Mouse (Mus musculus) testis, postnatal 14 days (tissue): Measurements from ENCODE around the gene Pik3r2.
A peak's percentile ranks its signal among the peaks of the same experiment; 100 is the strongest.

Experiments
- DNase-seq: peaks from one replicate; pipeline ENCODE4 v3.0.0; 2021; ENCODE audit warnings: low spot score

Gene Pik3r2

DNA sequence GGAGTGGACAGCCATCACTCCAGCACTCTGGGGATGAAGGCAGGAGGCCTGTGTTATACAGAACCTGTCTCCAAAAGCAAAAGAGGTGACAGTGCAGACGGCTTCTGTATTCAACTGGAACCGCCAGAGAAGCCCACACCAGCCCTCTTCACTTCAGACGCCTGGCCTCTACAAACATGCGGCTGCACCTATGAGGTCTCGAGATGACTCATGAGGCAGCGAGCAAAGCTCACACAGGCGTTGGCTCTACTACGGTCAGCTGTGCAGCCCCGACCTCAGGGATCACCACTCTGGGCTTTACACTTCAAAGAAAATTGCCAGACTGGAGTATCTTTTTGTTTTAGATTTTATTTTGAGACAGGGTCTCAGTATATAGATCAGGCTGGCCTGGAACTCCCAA is 3.6 kb downstream of the Pik3r2 start:
- no peak for DNase-seq

DNA sequence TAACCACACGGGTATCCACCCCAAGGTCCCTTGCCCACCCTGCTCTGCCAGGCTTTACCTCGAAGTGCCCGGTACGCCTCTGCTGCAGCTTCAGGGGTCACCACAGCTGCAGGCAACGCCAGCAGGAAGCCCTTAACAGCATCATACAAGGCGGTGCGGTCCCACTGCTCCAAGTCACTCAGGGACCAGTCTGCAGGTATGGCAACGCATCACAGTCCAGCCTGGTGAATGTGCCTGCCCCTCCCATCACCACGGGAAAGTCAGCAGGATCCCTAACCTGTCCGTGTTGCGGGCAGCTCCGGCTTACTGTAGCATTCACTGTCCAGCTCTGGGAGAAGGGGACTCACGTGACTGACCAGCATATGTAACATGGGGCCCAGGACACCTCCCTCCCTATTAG is 4.4 kb downstream of the Pik3r2 start:
- no peak for DNase-seq

DNA sequence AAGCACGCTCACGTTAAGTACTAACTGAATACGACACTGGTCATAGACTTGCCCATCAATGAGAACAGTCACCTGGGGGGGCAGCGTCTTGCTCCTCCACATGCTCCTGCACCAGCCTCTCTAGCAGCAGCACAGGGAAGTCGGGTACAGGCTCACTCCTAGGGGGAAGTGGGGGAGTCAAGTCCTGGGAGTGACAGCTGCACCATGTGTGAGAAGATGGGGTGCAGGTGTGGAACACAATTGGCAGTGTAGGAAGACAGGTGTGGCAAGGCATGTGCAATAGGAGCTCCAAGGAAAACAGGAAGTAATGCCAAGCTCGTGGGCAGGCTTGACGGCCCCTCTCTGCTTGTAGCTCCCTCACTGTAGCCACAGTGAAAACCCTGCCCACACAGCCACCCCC is 5.3 kb downstream of the Pik3r2 start:
- no peak for DNase-seq

DNA sequence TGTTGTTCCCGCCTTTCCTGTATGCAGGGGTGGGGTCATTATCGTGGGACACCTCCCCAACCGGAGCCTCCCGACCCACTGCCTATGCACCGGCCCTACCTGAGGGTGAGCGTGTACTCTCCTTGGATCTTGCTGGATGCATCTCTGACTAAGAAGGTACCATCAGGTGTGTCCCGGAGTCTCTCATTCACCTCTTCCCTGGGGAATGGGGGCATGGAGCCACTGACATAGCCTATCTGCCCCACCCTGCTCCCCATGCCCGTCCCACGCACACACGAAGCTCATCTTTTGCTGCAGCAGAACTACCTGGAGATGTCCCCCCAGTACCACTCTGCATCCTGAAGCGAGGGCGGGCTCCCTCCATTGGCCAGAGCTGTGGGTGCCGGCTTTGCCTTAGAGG is 5.8 kb downstream of the Pik3r2 start:
- no peak for DNase-seq

DNA sequence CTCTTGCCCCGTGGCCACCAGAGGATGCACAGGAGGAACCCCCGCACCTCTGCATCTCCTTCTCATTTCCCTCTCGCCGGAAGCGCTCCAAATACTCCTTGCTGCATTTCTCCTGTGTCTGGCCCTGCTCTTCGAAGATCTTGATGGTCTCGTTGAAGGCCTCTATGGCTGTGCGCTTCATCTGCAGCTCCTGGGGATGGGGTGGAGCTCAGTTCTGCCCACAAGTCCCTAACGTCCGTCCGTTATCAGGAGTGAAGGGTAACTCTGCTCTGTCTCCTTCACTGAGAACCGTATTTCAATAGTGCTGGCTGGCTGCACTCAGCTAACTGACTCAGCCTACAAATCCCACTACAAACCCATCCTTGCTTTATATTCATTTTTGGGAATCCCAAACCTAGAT is 6.7 kb downstream of the Pik3r2 start:
- DNase-seq = no peak

DNA sequence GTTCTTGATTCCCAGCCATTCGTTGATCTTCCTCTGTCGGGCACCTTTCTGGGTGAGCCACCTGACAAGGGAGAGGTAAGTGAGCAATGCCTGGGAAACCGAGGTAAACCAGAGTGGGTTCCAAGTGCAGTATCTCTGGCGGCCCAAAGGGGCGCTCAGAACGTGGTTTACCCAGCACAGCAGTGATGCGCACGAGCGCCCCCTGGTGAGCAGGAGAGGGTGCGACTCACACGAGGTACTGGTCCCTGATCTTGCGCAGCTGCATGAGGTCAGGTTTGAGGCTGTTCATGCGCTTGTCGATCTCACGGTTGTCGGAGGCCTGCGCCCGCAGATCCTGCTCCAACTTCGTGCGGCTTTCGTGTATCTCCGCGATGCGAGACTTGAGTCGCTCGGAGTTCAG is 7.2 kb downstream of the Pik3r2 start:
- peak; percentile 87 for DNase-seq

DNA sequence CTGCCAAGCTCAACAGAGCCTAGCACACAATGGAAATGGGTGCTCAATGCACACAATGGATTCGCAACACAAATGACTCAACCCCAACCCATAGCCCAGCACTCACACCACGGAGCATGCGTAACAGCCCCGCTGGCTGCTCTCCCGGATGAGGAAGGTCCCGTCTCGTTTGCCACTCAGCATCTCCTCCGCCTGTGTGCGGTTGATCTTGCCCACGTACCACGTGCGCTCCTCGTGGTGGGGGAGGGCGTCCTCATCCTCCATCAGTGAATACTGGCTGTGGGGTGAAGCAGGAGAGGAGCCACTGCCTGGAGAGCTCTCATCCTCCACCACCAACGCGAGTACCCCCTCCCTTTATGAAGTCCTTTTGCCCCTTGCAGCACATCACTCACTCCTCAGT is 7.6 kb downstream of the Pik3r2 start:
- no peak for DNase-seq

DNA sequence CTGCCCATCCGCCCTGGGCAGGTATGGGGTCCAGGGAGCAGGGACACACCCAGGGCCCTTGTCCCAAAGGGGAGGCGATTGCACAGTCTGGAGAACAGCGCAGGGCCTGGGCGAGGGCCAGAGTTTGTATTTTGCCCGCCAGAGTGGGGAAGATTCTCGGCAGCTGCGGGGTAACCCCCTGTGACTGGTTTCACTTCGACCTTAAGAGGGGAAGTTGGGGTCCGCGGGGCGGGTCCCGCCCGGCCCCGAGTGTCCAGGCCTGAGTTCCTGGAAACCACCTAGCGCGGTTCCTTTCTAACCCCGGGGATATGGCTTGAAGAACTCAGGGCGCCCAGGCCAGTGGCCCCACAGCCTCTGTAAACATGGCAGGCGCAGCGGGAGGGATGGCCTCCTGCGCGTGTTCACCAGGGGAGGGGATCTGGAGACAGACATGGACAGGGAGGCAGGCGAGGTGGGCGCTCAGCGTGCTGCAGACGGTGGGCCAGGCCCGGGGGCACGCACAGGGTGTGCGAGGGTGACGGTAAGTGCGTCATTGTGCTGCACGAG is 8.2 kb downstream of the Pik3r2 start:
- no peak for DNase-seq

DNA sequence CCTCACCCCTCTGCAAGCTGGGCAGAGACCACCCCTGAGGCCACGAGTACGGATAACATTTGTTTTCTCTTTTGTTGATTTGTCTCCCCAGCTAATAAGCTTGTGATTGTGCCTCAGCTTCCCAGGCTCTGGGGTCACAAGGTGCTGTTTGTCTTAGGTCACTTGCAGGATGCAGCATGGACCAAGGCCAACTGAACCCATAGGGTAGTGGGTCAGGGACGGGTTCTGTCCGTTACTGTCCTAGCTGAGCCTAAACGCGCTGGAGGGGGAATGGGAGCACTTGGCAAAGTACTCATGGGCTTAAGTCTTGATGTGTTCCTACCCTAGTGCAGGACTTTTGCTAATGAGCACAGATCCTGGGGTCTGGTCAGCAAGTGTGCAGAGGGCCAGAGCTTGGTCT is 9.0 kb downstream of the Pik3r2 start:
- DNase-seq = no peak

DNA sequence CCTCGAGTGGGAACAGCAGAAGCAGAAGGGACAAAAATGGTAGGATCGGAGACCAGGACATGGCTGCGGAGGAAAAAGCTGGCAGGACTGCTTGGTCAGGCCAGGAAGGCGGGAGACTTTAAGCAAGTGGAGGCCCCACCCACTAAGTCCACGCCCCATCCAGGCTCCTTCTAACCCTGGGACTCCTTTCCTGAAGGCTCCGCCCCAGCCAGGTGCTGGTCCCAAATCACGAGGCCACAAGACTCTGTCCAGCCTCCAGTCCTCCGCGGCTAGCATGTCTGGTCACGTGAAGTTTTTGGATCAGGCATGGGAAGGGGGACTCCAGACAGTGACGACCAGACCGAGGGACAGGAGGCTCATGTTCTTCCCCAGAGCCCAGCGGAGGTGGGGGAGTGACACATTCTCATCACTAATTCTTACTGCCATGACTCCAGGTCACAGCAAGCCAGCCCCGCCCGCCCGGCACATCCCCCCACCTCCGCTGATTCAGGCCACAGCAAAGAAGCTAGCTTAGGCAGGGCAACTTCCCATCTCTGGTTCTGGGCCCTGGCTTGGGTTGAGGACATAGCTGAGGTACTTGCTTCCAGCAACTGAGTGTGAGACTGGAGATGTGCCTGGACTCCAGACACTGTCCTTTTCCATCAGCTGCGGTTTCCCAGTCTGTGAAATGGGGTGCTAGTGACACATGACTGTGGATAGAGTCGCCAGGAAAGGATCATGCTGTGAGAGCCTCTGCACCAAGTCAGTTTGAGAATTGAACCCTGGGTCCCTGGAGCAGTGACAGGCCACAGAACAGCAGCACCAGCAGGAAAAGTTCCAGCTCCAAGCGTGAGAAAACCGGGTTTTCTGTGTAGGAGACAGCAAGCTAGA is 9.7 kb downstream of the Pik3r2 start:
- DNase-seq = peak; percentile 73

DNA sequence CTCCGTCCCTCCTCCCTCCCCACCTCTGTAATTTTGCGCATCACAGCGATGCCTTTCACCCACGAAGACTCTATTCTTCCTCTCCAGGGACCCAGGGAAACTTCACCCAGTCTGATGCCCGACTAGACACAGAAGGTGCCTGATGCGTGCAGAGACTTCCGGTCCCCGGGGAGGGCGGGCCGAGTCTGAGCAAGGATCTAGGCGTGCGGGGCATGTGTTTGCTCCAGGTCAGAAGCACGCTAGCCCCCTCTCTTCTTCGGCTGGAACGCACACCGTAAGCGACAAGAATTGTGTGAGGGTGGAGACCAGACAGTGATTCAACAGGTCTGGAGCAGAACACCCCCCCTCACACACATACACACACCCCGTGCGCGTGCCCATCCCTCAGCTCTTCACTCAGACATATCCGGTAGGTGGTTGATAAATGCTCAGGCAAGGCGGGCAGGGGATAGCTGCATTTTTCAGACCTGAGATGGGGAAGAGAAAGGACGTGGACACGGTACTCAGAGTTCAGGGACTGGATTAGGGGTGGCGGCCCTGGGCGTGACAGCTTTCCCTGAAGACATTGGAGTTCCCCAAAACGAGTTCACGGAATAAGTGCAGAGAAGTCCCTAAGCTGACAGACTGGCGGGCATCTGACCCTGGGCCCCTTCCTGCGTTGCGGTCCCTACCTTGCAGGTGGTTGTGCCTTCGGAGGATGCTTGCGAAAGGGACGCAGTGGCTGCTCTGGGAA is 10.5 kb downstream of the Pik3r2 start:
- DNase-seq = no peak

DNA sequence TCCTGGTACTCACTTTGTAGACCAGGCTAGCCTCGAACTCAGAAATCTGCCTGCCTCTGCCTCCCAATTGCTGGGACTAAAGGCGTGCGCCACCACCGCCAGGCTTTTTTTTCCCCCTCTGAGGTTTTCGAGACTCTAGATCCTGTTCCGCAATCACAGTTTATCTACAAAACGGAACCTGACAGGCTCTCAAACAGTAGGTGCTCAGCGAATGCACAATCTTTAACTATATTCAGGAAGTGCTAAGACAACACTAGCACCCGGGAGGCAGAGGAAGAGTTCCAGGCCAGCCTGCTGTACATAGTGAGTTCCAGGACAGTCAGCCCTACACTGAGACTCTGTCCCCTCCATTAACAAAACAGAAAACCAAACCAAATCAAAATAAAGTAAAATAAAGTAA is 11.2 kb downstream of the Pik3r2 start:
- DNase-seq = no peak

DNA sequence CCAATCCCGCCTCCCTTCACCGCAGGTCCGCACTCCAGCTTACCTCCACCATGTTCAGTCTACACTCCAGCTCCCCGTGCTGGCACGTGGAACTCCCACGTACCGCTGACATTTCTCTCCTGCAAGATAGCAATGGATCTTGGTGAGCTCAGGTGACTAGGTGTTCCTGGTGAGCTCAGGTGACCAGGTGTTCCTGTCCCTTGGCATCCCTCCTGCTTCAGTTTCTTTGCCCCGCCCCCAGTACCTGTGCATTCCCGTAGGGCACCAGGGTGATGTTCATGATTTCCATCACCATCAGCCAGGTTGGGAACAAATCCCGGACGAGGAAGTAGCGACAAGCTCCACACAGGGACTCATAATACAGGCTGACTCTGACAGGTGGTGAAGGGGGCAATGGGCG is 11.8 kb downstream of the Pik3r2 start:
- DNase-seq = no peak

DNA sequence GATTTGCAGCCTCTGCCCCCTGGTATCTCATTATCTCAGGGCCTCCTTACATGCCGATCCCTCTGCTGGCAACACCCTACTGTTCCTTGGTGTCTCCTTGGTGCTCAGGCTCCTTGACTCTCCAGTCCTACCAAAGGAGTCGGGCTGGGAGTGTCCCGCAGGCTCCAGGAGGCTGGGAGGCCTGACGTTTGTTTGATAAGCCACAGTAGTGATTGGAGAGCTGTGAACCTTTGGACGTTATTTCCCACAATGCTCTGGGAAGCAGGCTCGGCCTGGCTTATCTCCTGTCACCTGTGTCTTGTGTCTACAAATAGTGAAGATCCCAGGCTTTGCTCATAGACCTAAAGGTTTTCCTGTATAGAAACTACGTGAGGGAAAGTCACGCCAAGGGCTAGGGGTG is 12.5 kb downstream of the Pik3r2 start:
- no peak for DNase-seq

DNA sequence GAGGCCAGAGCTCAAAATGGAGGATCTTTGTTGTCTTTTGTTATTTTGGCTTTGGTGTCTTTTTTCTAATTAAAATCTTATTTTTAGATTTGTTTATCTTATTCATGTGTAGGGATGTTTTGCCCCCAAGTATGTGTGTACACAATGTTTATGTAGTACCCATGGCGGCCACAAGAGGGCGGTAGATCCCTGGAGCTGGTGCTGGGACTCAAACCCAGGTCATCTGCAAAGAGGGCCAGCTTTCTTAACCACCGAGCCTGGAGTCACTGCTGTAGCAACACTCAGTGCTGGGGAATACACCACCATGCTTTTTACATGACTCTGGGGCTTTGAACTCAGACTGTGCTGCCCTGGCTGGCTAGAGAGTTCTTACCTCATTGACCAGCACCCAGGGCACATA is 13.2 kb downstream of the Pik3r2 start:
- DNase-seq = no peak

DNA sequence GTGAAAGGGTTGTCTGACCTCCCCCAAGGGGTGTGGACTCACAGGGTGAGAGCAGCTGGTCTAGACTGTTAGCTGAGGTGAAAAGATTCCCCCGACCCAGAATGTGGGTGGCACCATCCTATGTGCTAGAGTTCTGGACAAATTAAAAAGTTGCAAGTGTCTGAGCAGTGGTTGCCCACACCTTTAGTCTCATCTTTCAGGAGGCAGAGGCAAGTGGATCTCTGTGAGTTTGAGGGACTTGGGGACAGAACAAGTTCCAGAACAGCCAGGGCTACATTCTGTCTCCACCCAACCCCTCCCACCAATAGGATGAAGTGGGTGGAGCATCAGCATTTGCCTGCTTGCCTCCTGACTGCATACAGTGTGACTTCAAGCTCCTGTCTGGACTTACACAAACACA is 14.4 kb downstream of the Pik3r2 start:
- no peak for DNase-seq

DNA sequence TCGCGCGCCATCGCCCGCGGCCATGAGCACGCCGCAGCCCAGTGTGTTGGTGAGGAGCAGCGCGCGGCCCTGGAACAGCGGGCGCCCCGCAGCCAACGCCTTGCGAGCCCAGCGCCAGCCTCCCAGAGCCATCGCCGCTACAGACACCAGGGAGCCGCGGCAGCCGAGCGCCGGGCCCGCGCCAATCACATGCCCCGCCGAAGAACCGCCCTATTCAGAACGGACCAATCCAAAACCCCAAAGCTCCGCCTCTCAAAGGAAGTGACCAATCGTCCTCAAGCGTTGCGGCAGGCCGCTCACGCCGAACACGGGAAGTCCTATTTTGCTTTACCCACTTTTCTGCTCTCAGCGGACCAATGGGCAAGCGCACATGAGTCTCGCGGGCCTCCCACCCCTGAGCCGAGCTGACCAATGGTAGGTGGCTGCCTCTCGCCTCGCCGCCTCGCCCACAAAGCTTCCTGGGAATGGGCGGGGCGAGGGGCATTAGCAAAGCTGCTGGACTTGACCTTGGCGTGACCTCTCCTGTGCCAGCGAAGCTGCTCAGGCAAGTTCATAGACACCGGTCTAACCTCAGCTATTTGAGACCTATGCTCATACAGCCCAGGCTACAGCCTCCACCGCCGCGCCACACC is 15.6 kb downstream of the Pik3r2 start, which contains the start of gene Mpv17l2:
Gene Mpv17l2, minus strand, starts transcription at position 172 of the 632 bp plus-strand sequence.
- DNase-seq = peak; percentile 98

DNA sequence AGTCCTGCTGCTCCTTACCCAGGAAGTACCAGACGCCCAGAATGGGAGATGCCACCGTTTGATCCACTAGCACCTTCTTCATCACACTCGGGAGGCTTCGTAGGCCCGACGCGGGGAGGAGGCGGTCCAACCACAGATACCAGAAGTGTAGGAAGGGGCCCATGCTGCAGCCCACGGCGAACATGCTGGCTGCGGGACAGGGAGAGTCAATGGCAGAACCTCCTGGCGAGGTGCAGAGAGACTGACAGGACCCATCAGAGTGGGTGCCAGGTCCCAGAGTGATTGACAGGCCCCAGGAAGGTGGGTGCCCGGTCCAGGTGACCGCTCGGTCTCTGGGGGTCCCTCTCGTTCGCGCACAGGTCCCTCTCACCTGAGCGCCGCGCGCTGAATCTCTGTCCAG is 16.2 kb downstream of the Pik3r2 start:
- no peak for DNase-seq

DNA sequence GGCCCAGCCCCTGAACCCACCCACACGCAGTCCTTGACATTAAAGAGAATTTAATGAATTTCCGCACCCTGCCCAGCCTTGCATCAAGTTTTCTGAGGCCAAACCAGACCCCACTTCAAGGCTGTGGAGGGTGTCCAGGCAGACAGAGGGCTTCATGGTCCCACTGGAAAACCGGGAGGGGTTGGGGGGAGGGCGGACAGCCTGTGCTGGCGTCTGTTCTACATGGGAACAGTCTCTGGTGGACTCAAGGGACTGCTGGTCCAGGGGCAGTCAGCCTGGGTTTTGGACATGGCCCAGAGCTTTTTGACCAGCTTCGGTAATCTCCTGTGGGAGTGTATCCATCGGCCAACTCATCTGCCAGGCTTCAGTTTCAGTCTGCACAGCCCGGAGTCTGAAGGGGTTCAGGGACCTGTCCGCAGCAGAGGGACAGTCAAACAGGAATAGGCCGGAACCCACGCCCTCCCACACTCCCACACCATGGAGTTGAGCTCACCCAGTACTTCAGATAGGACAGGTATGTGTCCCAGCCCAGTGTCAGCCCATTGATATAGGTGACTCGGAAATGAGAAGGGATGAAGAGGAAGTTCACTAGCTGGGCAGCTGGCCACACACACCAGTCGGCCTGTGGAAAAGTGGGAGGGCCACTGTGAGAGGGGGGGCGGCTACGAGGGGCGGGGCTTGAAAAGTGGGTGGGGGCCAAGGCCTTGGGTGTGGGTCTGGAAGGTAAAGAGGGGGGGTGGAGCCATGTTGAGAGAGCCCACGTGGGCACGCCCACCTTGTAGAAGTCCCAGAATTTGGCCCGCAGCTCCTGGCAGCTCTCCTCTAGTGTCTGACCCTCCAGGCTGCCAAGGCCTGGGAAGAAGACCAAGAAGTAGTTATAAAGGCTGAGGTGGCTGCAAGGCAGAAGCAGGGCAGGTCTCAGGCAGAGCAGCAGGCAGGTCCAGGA is 17.6 kb downstream of the Pik3r2 start:
- peak; percentile 47 for DNase-seq

DNA sequence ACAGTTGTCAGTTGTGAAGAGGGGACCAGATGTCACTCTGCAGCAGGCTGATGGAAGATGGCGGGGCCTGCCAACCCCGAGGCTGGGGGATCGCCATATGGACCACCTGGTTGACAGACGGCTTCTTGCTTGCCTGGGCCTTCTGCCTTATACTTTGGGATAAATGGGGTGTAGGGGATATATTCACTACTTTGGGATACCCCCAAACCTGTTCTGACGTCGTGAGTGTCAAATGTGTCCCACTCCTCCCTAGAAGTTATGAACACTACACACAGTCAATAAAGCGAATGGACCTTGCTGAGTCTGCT is 18.3 kb downstream of the Pik3r2 start:
- no peak for DNase-seq

DNA sequence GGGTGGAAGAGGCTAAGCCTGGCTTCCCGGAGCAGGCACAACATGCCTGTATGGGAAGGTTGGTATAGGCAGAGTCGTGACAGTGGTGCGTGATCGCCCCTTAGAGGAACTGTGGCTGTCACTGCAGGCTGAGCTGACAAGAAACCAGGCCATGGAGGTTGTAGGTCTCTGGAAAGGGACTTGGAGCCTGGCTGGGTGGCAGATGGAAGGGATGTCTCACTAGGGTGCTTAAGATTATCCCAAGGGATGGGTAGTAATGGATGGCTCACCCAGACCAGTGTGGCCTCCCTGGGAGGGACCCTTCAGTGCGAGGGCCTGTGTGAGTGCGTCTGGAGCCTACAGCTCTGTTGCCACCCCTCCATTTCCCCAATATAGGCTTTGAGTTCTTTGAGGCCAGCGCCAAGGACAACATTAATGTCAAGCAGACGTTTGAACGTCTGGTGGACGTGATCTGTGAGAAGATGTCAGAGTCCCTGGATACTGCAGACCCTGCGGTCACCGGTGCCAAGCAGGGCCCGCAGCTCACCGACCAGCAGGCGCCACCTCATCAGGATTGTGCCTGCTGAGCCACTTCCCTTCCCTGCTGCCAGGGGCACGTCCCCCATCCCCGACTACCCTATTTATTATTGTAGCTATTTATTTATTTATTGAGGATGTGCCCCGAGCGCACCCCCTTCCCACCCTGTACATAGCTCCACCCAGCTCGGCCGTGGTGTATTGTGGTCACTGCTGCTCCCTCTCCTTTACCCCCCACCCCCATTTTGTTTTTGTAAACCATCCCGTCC is 18.8 kb downstream of the Pik3r2 start:
- no peak for DNase-seq
